Mouse (Mus musculus) urinary bladder, postnatal 36 days (tissue): ENCODE measurements around the gene Ica1l.
"Not testable (repeated sequence)": the region's sequence is repeated elsewhere in the genome, so short reads cannot be mapped to it uniquely, and the experiment has no call there.

Experiments used
- DNase-seq, 2 experiments: peaks; one replicate each; pipeline ENCODE4 v3.0.0; 2022; ENCODE audit warnings: low spot score in 2 of 2, mixed read lengths in 1 of 2

The Ica1l gene

DNA sequence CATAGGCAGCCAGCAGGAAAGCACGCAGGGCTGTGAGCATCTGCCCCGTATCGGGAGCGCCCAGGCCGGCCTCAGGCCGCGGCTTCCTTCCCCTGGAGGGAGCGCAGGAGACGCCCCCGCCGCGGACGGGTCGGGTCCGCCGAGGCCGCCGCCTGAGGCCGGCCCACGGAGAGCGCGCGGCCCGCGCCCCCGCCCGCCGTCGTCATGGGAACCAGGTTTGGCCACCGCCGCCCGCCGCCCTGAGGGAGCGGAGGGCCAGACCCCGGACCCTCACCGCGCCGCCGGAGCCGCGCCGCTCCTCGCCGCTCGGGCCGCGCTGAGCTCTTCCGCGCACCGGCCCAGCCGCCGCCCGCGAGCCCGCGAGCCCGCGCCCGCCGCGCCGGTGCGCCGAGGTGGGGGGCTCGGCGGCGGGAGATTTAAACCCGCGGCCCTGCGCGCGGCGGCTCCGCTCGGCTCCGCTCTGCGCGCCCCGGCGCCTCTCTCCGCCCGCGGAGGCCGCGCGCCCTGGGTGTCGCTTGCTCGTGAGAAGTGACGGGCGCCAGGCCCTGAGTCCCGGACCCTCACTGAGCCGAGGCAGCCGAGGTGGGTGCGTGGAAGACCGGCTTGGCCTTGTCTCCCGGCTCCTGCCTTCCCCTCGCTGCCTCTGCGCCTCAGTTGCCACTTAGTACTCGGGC is at the start of gene Ica1l:
TSS of gene Ica1l (minus strand) at position 389 of the 674 bp plus-strand sequence.
- peak; percentile 11 to 39 for DNase-seq

DNA sequence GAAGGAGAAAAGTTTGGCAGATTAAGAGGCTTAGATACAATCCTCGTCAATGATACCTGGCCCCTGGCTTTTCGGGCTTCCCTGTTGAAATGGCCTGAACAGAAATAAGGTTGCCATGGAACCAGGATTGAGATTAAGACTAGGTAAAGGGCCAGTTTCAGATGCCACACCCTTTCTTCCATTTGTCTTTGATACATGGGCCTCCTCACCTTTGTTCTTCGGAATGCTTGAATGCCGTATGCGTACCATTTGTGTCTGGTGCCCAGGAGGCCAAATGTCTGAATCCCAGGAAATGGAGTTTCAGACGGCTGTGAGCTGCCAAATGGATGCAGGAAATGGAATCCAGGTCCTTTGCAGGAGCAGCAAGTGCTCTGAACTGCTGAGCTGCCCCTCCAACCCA is 33.4 kb upstream of the Ica1l start:
- no peak for DNase-seq

DNA sequence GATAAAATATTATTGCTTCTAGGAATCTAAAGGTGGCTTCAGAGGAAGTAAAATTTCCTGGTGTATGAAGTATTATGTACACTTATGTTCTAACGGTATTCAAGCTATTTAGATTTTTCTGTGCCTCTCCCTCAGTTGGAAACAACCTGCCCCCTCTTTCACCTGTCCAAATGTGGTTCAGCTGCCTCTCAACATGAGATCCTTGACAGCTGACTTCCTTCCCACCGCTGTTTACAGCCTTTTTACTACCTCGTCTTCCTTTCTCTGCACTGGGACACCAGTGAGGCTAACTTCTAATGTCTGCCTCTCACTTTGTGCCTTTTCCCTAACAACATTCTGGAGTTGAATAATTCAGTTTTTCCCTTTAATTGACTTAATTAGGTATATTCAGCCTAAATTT is 32.6 kb upstream of the Ica1l start:
- DNase-seq, result no peak

DNA sequence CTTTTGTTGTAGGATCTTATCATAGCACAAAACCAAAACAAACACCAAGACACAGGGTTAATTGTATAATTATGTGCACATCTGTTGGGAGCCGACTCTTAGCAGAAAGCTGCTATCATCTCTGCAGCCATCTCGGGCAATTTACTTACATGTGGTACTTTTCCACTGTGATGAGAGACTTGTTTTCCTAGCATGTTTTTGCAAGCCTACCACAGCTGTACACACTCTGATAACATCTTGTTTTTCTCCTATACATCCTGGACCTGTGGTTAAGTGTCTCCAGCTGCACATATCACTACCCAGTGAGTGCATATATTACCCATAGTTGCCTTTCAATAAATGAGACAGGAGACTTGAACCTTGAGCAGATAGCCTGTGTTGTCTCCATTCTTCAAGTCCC is 32.0 kb upstream of the Ica1l start:
- no peak for DNase-seq

DNA sequence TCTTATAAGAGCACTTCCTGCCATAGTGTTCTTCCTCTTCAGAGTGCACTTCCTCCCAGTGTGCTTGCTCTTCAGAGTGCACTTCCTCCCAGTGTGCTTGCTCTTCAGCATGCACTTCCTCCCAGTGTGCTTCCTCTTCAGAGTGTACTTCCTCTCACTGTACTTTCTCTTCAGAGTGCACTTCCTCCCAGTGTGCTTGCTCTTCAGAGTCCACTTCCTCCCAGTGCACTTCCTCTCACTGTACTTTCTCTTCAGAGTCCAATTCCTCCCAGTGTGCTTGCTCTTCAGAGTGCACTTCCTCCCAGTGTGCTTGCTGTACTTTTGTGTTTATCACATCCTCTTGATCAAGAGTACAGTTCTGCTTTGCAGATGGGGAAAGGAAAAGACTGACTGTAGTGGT is 27.7 kb upstream of the Ica1l start:
- DNase-seq, result not testable (repeated sequence)

DNA sequence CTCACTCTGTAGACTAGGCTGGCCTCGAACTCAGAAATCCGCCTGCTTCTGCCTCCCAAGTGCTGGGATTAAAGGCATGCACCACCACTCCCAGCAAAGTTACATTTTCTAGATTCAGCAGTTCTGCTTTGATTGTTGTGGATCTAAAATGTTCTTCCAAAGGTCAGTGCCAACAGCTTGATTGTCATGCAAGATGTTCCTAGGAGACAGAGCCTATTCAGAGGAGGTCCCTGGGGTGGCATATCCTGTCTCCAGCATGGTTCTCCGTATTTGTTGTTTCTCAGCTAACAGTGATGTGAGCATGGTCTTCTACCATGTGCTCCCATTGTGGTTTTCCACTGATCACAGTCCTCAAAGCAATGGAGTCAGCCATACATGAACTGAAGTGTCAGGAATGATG is 13.3 kb upstream of the Ica1l start:
- DNase-seq, result no peak

DNA sequence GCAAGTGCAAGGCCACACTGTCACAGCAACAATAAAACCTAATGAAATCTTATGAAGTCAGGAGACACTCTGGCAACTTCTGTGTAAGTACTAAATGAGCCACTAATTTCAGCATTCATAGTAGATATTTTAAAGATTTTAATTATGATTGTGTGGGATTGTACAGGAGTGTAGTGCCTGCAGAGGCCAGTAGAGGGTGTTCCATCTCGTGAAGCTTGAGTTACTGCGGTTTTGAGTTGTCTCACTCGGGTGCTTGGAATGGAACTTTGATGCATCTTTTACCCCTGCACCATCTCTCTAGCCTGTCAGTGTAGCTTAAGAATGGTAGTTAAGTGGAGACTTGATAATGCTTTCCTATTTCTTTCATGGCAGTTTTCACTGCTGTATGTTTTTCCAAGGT is 11.7 kb upstream of the Ica1l start:
- DNase-seq, result no peak

DNA sequence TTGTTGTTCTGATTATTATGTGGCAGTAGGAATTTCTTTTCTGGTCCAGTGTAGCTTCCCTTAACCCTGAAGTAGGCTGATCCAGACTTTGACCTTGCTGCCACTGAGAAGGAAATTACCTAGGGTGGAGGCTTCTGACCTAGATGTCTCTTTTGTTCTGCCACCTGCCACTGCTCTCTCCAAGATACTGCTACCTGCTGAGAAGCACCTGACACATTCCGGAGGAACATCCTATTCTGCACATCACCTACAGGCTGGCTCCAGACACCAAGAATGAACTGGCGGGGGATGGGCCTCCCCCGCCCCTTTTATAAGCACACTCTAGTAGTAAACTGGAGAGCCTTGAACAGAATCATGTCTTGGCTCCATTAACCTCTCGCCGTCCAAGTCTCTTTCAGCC is 4.5 kb upstream of the Ica1l start:
- DNase-seq, result not testable (repeated sequence)

DNA sequence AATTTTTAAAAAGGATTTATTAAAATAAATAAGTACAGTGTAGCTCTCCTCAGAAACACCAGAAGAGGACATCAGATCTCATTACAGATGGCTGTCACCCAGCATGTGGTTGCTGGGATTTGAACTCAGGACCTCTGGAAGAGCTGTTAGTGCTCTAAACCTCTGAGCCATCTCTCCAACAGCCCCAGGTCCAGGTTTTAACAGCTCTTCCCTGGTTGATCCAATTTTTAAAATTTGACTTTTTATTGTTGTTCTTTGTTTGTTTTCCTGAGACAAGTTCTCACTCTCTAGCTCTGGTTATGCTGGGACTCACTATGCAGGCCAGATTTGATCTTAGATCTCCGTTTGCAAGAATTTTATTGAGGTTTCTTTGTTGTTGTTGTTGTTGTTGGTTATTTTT is 1.6 kb upstream of the Ica1l start:
- no peak for DNase-seq

DNA sequence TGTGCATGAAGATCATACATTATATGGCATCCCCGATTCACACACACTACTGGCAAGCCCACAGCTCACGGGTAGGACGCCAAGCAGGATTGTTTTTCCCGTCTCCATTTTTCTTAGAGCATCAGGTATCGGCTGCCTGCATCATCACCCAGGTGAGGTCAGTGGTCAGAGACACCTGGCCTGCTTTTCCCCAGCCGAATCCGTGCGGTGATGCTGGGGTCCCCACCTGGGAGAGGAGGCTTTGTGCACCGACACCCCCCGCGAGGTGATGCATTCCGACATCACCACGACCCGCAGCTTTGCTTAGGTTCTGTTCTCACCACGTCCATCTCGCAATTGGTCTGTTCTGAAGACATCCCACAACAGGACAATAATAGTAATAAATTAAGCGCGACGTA is 587 bp downstream of the Ica1l start:
- DNase-seq, result no peak

DNA sequence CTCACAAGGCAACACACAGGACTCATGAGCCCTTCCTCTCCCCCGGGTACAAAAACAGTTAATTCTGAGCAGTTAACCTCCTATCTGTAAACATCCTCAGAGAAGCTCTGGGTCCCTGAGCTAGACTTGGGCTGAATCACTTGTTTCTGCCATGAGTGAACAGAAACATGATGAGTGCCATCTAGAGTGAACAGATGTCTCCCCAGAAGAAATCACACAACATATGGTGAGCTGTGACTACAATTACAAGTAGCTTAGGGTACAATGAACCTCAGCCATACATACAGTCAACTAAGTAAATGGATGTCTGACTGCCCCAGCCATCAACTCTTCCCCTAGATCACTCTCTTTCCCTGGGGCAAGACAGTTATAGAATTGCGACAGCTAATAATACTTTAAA is 7.9 kb downstream of the Ica1l start:
- no peak for DNase-seq

DNA sequence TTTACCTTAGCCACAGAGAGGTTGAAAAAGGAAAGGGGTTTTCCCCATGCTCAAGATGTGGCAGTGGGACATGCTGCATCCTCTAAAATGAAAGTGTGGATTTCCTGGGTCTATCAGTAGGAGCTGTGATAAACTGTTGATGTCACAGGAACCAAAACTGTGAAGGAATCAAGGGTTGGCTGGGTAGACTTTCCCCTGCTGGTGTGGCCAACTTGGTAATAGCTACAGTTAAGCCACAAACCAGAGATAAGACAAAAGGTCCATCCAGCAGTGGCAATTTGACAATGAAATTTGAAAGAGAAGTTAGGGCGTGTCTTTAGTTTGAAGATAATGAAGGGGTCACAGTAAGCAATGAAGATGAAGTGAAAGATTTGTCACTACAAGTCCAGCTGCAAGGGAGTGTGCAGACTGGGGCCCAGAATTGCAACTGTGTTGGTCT is 25.9 kb downstream of the Ica1l start:
- DNase-seq, result no peak

DNA sequence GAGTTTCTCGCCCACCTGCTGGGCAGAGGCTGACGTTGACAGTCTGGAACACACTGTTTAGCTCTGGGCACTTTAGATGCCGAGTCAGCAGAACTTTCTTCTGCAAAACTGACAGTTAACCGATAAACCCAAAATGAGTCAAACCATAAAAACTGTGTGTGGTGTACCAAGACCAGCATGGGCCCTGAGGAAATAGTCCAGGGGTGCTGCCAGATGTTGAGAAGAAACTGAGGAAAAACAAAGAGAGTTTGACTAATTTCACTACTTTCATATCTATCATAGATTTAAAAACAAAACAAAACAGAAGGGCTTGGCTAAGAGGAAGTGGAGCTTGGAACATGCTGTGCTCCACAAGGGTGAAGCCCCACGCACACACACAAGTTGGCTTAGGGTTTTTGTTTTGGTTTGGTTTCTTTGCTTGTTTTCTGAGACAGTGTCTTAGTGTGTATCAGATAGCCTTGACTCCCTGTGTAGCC is 26.8 kb downstream of the Ica1l start:
- DNase-seq, result peak; percentile 13 to 15

DNA sequence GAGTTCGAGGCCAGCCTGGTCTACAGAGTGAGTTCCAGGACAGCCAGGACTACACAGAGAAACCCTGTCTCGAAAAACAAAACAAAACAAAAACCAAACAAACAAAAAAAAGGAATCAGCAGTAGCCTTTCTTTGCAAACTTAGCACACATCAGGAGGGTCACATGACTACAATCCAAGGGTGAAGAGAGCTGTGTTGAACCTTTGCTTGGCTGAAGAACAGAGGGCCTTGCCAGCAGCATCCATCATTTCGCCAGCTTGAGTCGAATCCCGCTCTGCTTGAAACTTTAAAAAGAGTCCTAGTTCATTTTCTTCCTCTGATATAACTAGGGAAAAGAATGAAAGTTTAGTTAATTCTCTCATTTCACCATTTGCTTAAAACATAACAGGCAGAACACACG is 27.5 kb downstream of the Ica1l start:
- DNase-seq, result no peak

DNA sequence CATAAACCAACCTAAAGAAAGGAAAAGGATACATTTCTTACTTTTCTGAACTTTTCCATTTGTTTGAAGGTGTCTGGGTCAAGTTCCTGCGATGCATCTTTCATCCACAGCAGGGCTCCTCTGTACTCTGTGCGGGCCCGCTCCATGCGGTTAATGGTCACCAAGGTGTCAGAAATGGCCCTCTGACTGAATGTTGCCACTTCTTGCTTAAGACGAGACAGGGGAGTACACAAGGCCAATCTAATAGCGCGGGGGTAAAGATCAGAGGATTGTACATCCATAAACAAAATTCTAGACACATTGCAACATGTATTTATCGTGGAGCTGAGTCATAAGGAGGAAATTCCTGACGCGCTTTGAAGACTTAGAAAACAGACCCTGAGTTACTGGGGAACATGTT is 29.2 kb downstream of the Ica1l start:
- no peak for DNase-seq

DNA sequence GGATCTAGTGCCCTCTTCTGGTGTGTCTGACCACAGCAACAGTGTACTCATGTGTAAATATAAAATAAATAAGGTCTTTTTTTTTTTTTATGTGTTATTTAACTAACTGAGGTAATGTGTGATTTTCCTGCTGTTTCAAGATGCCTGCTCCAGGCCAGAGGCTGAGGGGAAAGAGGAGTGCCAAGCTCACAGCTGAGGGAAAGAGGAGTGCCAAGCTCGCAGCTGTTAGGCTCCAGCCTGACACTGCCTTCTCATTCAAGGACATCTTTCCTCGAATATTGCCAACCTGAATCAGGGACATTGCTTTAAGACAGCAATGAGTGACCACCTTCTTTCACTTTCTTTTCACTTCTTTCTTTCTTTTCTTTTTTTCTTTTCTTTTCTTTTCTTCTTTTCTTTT is 34.2 kb downstream of the Ica1l start:
- DNase-seq, result no peak

DNA sequence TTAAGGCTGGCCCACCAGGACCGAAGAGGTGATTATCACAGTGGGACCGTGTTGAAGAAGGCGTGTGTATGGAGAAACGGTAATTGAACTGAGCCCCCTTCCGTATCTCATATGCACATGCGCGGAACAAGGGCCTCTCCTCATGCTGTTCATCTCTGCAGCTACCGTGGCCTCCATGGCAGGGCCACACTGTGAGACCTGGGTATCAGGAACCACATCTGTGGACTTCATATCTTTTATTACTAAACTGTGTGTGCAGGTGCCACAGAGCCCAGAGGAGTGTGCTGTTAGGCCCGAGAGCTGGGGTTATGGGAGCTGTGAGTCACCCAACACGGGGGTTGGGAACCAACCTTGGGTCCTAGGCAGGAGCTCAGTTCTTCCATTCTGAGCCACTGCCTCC is 35.6 kb downstream of the Ica1l start:
- DNase-seq, result no peak

DNA sequence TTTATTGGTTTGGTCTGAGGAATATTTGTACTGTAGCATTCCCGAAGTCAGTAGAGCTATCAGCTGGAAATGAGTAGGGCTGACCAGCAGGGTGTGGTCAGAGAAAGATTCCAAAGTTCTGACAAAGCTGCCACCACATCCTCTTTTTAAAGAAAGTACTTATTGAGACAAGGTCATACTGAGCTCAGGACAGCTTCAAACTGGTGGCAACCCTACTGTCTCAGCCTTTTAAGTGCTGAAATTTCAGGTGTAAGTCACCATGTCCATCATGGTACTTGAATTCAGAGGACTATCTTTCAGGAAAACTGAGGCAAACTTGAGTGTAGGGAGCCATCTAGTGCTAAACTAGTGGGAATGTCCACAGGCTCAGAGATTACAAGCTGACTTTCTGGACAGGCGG is 42.7 kb downstream of the Ica1l start:
- peak in 1 of 2 experiments; percentile 23 for DNase-seq

DNA sequence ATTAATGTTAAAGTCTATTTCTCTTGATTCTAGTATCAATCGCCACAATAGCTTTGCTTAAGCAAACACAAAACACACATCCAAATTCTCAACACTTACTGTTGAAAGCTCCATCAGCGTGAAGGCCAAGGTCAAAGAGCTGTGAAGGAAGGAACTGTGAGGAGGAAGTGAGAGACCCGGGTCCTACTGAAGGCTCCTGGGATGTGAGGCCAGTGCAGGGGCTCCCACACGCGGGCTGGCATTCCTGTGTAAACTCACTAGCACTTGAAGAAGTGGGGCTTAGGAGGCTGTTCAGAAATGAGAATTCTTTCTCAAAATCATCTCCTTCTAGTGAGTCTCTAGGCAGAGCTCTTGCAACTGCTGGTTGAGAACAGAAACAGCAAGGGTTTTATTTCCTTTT is 45.6 kb downstream of the Ica1l start:
- DNase-seq, result no peak

DNA sequence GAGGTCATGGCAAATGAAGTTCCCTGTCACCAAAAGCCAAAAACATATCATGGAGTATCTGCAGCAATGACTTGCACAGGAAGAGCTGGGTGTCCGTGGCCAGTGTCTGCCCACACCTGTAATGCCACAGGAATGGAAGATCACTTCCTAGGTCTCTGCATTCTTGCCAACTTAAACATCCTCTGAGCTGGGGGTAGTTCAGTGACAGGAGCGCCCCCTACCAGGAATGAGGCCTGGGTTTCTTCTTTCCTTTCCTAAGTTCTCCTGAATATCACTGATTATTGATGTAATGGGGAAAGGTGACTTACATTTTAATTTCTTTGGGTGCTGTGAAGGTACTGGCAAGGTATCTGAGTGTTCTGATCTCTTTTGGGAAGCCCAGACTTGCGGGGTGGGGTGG is 47.3 kb downstream of the Ica1l start:
- no peak for DNase-seq

DNA sequence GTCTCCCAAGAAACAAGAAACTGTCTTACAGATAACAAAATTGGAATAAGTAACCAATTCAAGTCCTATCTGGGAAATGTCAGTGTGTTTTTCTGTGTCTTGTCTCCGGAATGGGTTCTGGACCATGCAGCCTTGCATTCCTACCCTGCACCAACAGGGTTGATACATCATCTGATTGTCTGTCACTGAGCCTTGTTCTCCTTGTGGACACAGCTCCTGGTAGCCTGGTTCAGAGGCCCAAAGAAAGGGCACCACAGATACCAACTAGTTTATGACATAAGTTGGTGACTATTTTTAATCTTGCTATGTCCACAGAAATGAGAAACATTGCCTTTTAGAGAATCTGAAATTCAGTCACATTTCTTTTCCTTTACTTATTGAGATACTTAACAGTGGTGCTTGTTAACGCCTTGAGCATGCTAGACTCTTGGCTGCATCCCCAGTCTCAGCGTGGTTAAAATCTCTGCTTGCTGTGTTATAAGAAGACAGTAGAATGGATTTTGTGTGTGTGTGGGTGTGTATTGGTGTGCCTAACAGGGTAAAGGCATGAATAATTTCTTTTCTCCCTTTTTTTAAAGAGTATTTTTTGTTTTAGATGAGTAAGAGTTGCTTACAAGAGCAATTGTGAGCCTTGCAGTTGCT is 55.5 kb downstream of the Ica1l start:
- no peak for DNase-seq

DNA sequence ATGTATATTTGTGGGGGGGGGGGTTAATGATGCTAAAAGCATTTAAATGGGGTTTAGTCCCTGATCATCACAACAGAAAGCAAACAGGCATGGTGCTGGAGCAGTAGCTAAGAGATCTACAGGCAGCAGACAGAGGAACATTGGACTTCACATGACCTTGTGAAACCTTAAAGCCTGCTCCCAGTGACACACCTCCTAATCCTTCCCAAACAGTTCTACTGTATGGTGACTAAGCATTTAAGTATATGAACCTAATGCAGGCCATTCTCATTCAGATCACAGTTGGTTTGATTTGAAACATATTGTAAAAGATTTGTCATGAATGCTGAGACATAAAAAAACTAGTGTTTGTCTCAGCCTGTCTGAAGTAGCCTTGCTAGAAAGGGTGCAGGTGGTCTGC is 56.4 kb downstream of the Ica1l start:
- DNase-seq, result no peak

DNA sequence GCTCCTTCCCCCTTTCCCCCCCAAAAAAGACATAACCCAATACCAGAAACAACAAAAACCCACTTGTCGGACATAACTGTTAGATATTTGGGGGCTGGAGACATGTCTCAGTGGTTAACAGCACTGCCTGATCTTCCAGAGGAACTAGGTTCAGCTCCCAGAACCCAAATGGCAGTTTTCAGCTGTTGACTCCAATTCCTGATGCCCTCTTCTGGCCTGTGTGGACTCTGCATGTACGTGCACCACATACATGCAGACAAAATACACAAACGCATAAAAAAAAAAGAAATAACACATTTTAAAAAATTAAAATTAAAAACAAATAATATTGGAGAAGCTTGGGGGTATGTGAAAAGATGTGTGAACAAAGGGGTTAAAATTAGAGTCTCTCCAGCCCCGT is 75.7 kb downstream of the Ica1l start:
- peak in 1 of 2 experiments; percentile 16 for DNase-seq
